Mouse (Mus musculus): ENCODE measurements around the gene Pygb. TPM values are rescaled to one million over a fixed set of nuclear protein-coding genes. Genes with fewer than 3 reads are reported as not detected.

Gene Pygb
- polyA plus RNA-seq, 1 experiment from 2014 or later = 109 TPM

GRCm38 (mm10) chr2:150837781-150838180, 51.2 kb downstream of the Pygb start:
- no peak for TF ChIP-seq CTCF (IDR thresholded peaks at IDR 0.05; ENCODE audit: low read depth)
- Histone ChIP-seq H3K27ac (replicated peaks) (no peak overlapping the region), H3K4me1 (replicated peaks; ENCODE audit: control insufficient read depth, insufficient read depth) (no peaks in the 10 kb centered on the region), H3K27me3 (ENCODE audit: control insufficient read depth, insufficient read depth, low read length) (no peaks in the 10 kb centered on the region), H3K9ac (ENCODE audit: low read length) (no peak overlapping the region), H3K4me3 (ENCODE audit: low read depth, low read length) (no peak overlapping the region), H3K36me3 (ENCODE audit: control insufficient read depth, insufficient read depth, low read length) (no peaks in the 10 kb centered on the region; the same call in 1 of the 2 replicates), H3K4me2 (replicated peaks; ENCODE audit: low read depth) (no peak overlapping the region), H3K9me3 (ENCODE audit: control insufficient read depth, low read length) (no peaks in the 10 kb centered on the region)
- ATAC-seq (ENCODE audit: low FRiP score, low TSS enrichment) (no peak), DNase-seq (ENCODE audit: low spot score) (no peak)
- 91% methylated on average over 3 of the region's 3 CpGs for WGBS

GRCm38 (mm10) chr2:150839686-150840471, 53.3 kb downstream of the Pygb start:
- no peaks in the 10 kb centered on the region for H3K4me1 ChIP-seq (replicated peaks; ENCODE audit: control insufficient read depth, insufficient read depth)
- 70% methylated on average over 12 of the region's 12 CpGs for WGBS
- DNase-seq (ENCODE audit: low spot score) (no peak), ATAC-seq (ENCODE audit: low FRiP score, low TSS enrichment) (peak; percentile 71; the same call in 1 of the 2 replicates)
- no peaks in the 10 kb centered on the region for H3K27me3 ChIP-seq (ENCODE audit: control insufficient read depth, insufficient read depth, low read length)
- no peaks in the 10 kb centered on the region for H3K9me3 ChIP-seq (ENCODE audit: control insufficient read depth, low read length)
- TF ChIP-seq CTCF (IDR thresholded peaks at IDR 0.05; ENCODE audit: low read depth) = no peak
- TF ChIP-seq EP300 (optimal IDR thresholded peaks at IDR 0.05) = no peak
- no peak overlapping the region for H3K9ac ChIP-seq (ENCODE audit: low read length)
- no peak overlapping the region for H3K4me2 ChIP-seq (replicated peaks; ENCODE audit: low read depth)
- no peaks in the 10 kb centered on the region for H3K36me3 ChIP-seq (ENCODE audit: control insufficient read depth, insufficient read depth, low read length)
- H3K4me3 ChIP-seq (ENCODE audit: low read depth, low read length) = no peak overlapping the region
- H3K27ac ChIP-seq (replicated peaks) = 0 out of 2 replicates have a peak overlapping the region, but pooled peaks have one; percentile 35

GRCm38 (mm10) chr2:150841109-150841508, 54.6 kb downstream of the Pygb start:
- Histone ChIP-seq H3K27ac (replicated peaks) (no peak overlapping the region), H3K9me3 (ENCODE audit: control insufficient read depth, low read length) (no peaks in the 10 kb centered on the region), H3K4me2 (replicated peaks; ENCODE audit: low read depth) (no peak overlapping the region), H3K4me3 (ENCODE audit: low read depth, low read length) (no peak overlapping the region), H3K27me3 (ENCODE audit: control insufficient read depth, insufficient read depth, low read length) (no peaks in the 10 kb centered on the region), H3K36me3 (ENCODE audit: control insufficient read depth, insufficient read depth, low read length) (peaks cover 2% of the 10 kb centered on the region; the same call in 1 of the 2 replicates), H3K9ac (ENCODE audit: low read length) (no peak overlapping the region), H3K4me1 (replicated peaks; ENCODE audit: control insufficient read depth, insufficient read depth) (no peaks in the 10 kb centered on the region)
- ATAC-seq (ENCODE audit: low FRiP score, low TSS enrichment) = no peak
- no peak for DNase-seq (ENCODE audit: low spot score)
- WGBS = 64% methylated on average over 11 of the region's 11 CpGs
- TF ChIP-seq CTCF (IDR thresholded peaks at IDR 0.05; ENCODE audit: low read depth) = no peak
- TF ChIP-seq EP300 (optimal IDR thresholded peaks at IDR 0.05) = no peak

GRCm38 (mm10) chr2:150842049-150842461, 55.5 kb downstream of the Pygb start:
- 36% methylated on average over 7 of the region's 7 CpGs for WGBS
- peak; percentile 45 for DNase-seq (ENCODE audit: low spot score)
- no peak overlapping the region for H3K9ac ChIP-seq (ENCODE audit: low read length)
- H3K4me3 ChIP-seq (ENCODE audit: low read depth, low read length) = no peak overlapping the region
- no peak overlapping the region for H3K4me2 ChIP-seq (replicated peaks; ENCODE audit: low read depth)
- H3K36me3 ChIP-seq (ENCODE audit: control insufficient read depth, insufficient read depth, low read length) = peaks cover 2% of the 10 kb centered on the region; the same call in 1 of the 2 replicates
- H3K27ac ChIP-seq (replicated peaks) = peak overlapping the region; percentile 40; the same call in 1 of the 2 replicates
- no peaks in the 10 kb centered on the region for H3K4me1 ChIP-seq (replicated peaks; ENCODE audit: control insufficient read depth, insufficient read depth)
- H3K9me3 ChIP-seq (ENCODE audit: control insufficient read depth, low read length) = no peaks in the 10 kb centered on the region
- no peak for TF ChIP-seq CTCF (IDR thresholded peaks at IDR 0.05; ENCODE audit: low read depth)
- TF ChIP-seq EP300 (optimal IDR thresholded peaks at IDR 0.05) = no peak
- H3K27me3 ChIP-seq (ENCODE audit: control insufficient read depth, insufficient read depth, low read length) = no peaks in the 10 kb centered on the region
- ATAC-seq (ENCODE audit: low FRiP score, low TSS enrichment) = peak; percentile 81

GRCm38 (mm10) chr2:150844798-150845197, 58.3 kb downstream of the Pygb start:
- no peak overlapping the region for H3K4me3 ChIP-seq (ENCODE audit: low read depth, low read length)
- peaks cover 2% of the 10 kb centered on the region; the same call in 1 of the 2 replicates for H3K36me3 ChIP-seq (ENCODE audit: control insufficient read depth, insufficient read depth, low read length)
- H3K4me1 ChIP-seq (replicated peaks; ENCODE audit: control insufficient read depth, insufficient read depth) = no peaks in the 10 kb centered on the region
- no peaks in the 10 kb centered on the region for H3K9me3 ChIP-seq (ENCODE audit: control insufficient read depth, low read length)
- H3K9ac ChIP-seq (ENCODE audit: low read length) = no peak overlapping the region
- no peaks in the 10 kb centered on the region for H3K27me3 ChIP-seq (ENCODE audit: control insufficient read depth, insufficient read depth, low read length)
- ATAC-seq (ENCODE audit: low FRiP score, low TSS enrichment) (no peak), DNase-seq (ENCODE audit: low spot score) (no peak)
- 83% methylated on average over 1 of the region's 1 CpGs for WGBS
- no peak overlapping the region for H3K4me2 ChIP-seq (replicated peaks; ENCODE audit: low read depth)
- TF ChIP-seq CTCF (IDR thresholded peaks at IDR 0.05; ENCODE audit: low read depth) (no peak), EP300 (optimal IDR thresholded peaks at IDR 0.05) (no peak)
- no peak overlapping the region for H3K27ac ChIP-seq (replicated peaks)

GRCm38 (mm10) chr2:150847436-150847995, 61.0 kb downstream of the Pygb start:
- H3K4me1 ChIP-seq (replicated peaks; ENCODE audit: control insufficient read depth, insufficient read depth) = no peaks in the 10 kb centered on the region
- no peaks in the 10 kb centered on the region for H3K9me3 ChIP-seq (ENCODE audit: control insufficient read depth, low read length)
- H3K27me3 ChIP-seq (ENCODE audit: control insufficient read depth, insufficient read depth, low read length) = no peaks in the 10 kb centered on the region
- 60% methylated on average over 8 of the region's 8 CpGs for WGBS
- H3K27ac ChIP-seq (replicated peaks) = no peak overlapping the region
- TF ChIP-seq CTCF (IDR thresholded peaks at IDR 0.05; ENCODE audit: low read depth) (no peak), EP300 (optimal IDR thresholded peaks at IDR 0.05) (no peak)
- H3K9ac ChIP-seq (ENCODE audit: low read length) = no peak overlapping the region
- no peak overlapping the region for H3K4me2 ChIP-seq (replicated peaks; ENCODE audit: low read depth)
- ATAC-seq (ENCODE audit: low FRiP score, low TSS enrichment) = no peak
- no peak overlapping the region for H3K4me3 ChIP-seq (ENCODE audit: low read depth, low read length)
- H3K36me3 ChIP-seq (ENCODE audit: control insufficient read depth, insufficient read depth, low read length) = peaks cover 2% of the 10 kb centered on the region; the same call in 1 of the 2 replicates
- peak; percentile 5 for DNase-seq (ENCODE audit: low spot score)

Data from stomach, postnatal 0 days (tissue).